Comparison of ENCODE assay signal across 8 mouse cellular contexts in genomic region chr14:52244690-52245042, GRCm38 (mm10). TPM values are rescaled to one million over a fixed set of nuclear protein-coding genes. Genes with fewer than 3 reads are reported as not detected.
DNase-seq lines count a peak whose midpoint lies in the region; ATAC-seq and TF ChIP-seq lines count a peak whose summit lies in the region.

No protein-coding gene starts in this region.

- peaks cover 5% of the 10 kb centered on the region for H3K79me2 ChIP-seq in heart, adult 2 months (replicated peaks; ENCODE audit: control insufficient read depth, insufficient read depth, low read length)

- H3K4me3 ChIP-seq in heart, adult 2 months: peak overlapping the region; percentile 59
- peak overlapping the region; percentile 38 for H3K4me3 ChIP-seq in thymus, adult 2 months (ENCODE audit: control insufficient read depth, insufficient read depth, low read length)
- peak overlapping the region; percentile 66 for H3K4me3 ChIP-seq in liver, embryonic 11.5 days (ENCODE audit: low read depth, low read length)
- H3K4me3 ChIP-seq in stomach, postnatal 0 days (ENCODE audit: low read depth, low read length): peak overlapping the region; percentile 80

- H3K9me3 ChIP-seq in liver, embryonic 11.5 days (ENCODE audit: control insufficient read depth, low read length): no peaks in the 10 kb centered on the region
- no peaks in the 10 kb centered on the region for H3K9me3 ChIP-seq in stomach, postnatal 0 days (ENCODE audit: control insufficient read depth, low read length)

- ATAC-seq in liver, embryonic 11.5 days (replicated peaks; ENCODE audit: low FRiP score): peak; percentile 70
- ATAC-seq in stomach, postnatal 0 days (ENCODE audit: low FRiP score, low TSS enrichment): no peak; the same call in 1 of the 2 replicates

- TF ChIP-seq POLR2A in heart, adult 2 months (IDR thresholded peaks at IDR 0.05; ENCODE audit: insufficient read depth, low read depth, low read length): no peak
- no peak for TF ChIP-seq POLR2A in thymus, adult 2 months (IDR thresholded peaks at IDR 0.05; ENCODE audit: control insufficient read depth, extremely low read depth, insufficient read depth, low read length, poor library complexity)

- H3K4me2 ChIP-seq in liver, embryonic 11.5 days: peak overlapping the region; percentile 95
- peak overlapping the region; percentile 90 for H3K4me2 ChIP-seq in stomach, postnatal 0 days (replicated peaks; ENCODE audit: low read depth)

- peak overlapping the region; percentile 58 for H3K9ac ChIP-seq in heart, adult 2 months (ENCODE audit: low read depth, low read length)
- H3K9ac ChIP-seq in liver, embryonic 11.5 days (ENCODE audit: low read depth, low read length): peak overlapping the region; percentile 73
- peak overlapping the region; percentile 76 for H3K9ac ChIP-seq in stomach, postnatal 0 days (ENCODE audit: low read length)

- TF ChIP-seq CTCF in heart, adult 2 months (IDR thresholded peaks at IDR 0.05): no peak
- no peak for TF ChIP-seq CTCF in thymus, adult 2 months (IDR thresholded peaks at IDR 0.05; ENCODE audit: borderline replicate concordance, control insufficient read depth, extremely low read depth, insufficient read depth, low read length, poor library complexity)
- TF ChIP-seq CTCF in stomach, postnatal 0 days (IDR thresholded peaks at IDR 0.05; ENCODE audit: low read depth): no peak

- intact Hi-C loops in heart, adult 2 months (cut with DNase I): loop anchor here (1.0 to 5.0 kb wide), 4 partner anchors 13 to 63 kb away; partner anchors contain the start of genes Chd8, Mettl3 and Supt16
- intact Hi-C loops in heart, postnatal 25 days (cut with DNase I): loop anchor here (1.0 kb wide), 1 partner anchor 13 kb away; the partner anchor contains the start of gene Chd8

- H3K36me3 ChIP-seq in heart, adult 2 months (ENCODE audit: control insufficient read depth, insufficient read depth, low read length): peaks cover 4% of the 10 kb centered on the region
- no peaks in the 10 kb centered on the region for H3K36me3 ChIP-seq in thymus, adult 2 months (ENCODE audit: control insufficient read depth, insufficient read depth, low read length)
- 0 out of 2 replicates have a peak, but pooled peaks cover under 1% of the 10 kb centered on the region for H3K36me3 ChIP-seq in liver, embryonic 11.5 days (ENCODE audit: control insufficient read depth, insufficient read depth, low read length)
- no peaks in the 10 kb centered on the region for H3K36me3 ChIP-seq in stomach, postnatal 0 days (ENCODE audit: control insufficient read depth, insufficient read depth, low read length)

- no peak for TF ChIP-seq EP300 in heart, adult 2 months (IDR thresholded peaks at IDR 0.05; ENCODE audit: insufficient read depth, low read depth, low read length)
- TF ChIP-seq EP300 in stomach, postnatal 0 days (optimal IDR thresholded peaks at IDR 0.05): no peak

- WGBS in heart, adult 2 months: 7% methylated on average over 7 of the region's 7 CpGs
- 26% methylated on average over 7 of the region's 7 CpGs for WGBS in thymus, adult 2 months
- 10% methylated on average over 7 of the region's 7 CpGs for WGBS in liver, embryonic 11.5 days
- WGBS in stomach, postnatal 0 days: 5% methylated on average over 7 of the region's 7 CpGs

- peak overlapping the region; percentile 66 for H3K27ac ChIP-seq in heart, adult 2 months
- H3K27ac ChIP-seq in thymus, adult 2 months (ENCODE audit: control insufficient read depth, insufficient read depth, low read length): peak overlapping the region; percentile 16; the same call in 1 of the 2 replicates
- H3K27ac ChIP-seq in liver, embryonic 11.5 days (ENCODE audit: low read depth, low read length): peak overlapping the region; percentile 76
- peak overlapping the region; percentile 93 for H3K27ac ChIP-seq in stomach, postnatal 0 days (replicated peaks)

- peaks cover 1% of the 10 kb centered on the region for H3K4me1 ChIP-seq in heart, adult 2 months (ENCODE audit: control insufficient read depth, insufficient read depth, low read length)
- peaks cover 6% of the 10 kb centered on the region for H3K4me1 ChIP-seq in thymus, adult 2 months (replicated peaks; ENCODE audit: control insufficient read depth, insufficient read depth, low read length)
- H3K4me1 ChIP-seq in liver, embryonic 11.5 days (replicated peaks; ENCODE audit: control insufficient read depth, insufficient read depth, low read length): peaks cover 18% of the 10 kb centered on the region
- 0 out of 2 replicates have a peak, but pooled peaks cover 3% of the 10 kb centered on the region for H3K4me1 ChIP-seq in stomach, postnatal 0 days (replicated peaks; ENCODE audit: control insufficient read depth, insufficient read depth)

- H3K27me3 ChIP-seq in heart, adult 2 months (ENCODE audit: control insufficient read depth, insufficient read depth, low read length): no peaks in the 10 kb centered on the region
- no peaks in the 10 kb centered on the region for H3K27me3 ChIP-seq in thymus, adult 2 months (ENCODE audit: control insufficient read depth, insufficient read depth, low read length)
- no peaks in the 10 kb centered on the region for H3K27me3 ChIP-seq in liver, embryonic 11.5 days (replicated peaks; ENCODE audit: control insufficient read depth, insufficient read depth, low read length)
- no peaks in the 10 kb centered on the region for H3K27me3 ChIP-seq in stomach, postnatal 0 days (ENCODE audit: control insufficient read depth, insufficient read depth, low read length)

- no peak for DNase-seq in heart, adult 2 months
- DNase-seq in heart, postnatal 25 days (ENCODE audit: low spot score): no peak
- DNase-seq in thymus, adult 2 months: no peak
- DNase-seq in thymus, postnatal 14 days: no peak
- DNase-seq in liver, embryonic 11.5 days (ENCODE audit: low spot score): no peak
- DNase-seq in stomach, postnatal 0 days (ENCODE audit: low spot score): no peak
- no peak for DNase-seq in frontal cortex, postnatal 36 days (ENCODE audit: low spot score in 2 of 2)
- DNase-seq in kidney, postnatal 14 days: no peak

RNA-seq across cellular contexts. Expression of gene Chd8, which starts 12.9 kb away (rescaled TPM):
- 10 to 100 TPM; 36.7 to 45.2 TPM for total RNA-seq in heart, adult 2 months (2021)
- 14.3 and 21.0 TPM in 2 replicates for polyA plus RNA-seq in heart, adult 2 months (2012; rRNA removed)
- 10 to 100 TPM; 34.6 to 44.8 TPM for total RNA-seq in heart, postnatal 25 days (2021)
- 66.6 and 70.2 TPM in 2 replicates for polyA plus RNA-seq in thymus, adult 2 months (2012; rRNA removed)
- polyA plus RNA-seq in liver, embryonic 11.5 days (2014; fragmentation: Nextera tagmentation; extraction: Ambion mirVana): 34.5 and 38.0 TPM in 2 replicates
- polyA plus RNA-seq in stomach, postnatal 0 days (2015; fragmentation: Nextera tagmentation; extraction: Ambion mirVana): 12.6 and 14.2 TPM in 2 replicates

RNA-seq across cellular contexts. Expression of gene Tox4, which starts 34.3 kb away (rescaled TPM):
- 10 to 100 TPM; 32.8 to 37.5 TPM for total RNA-seq in heart, adult 2 months (2021)
- 23.3 and 41.1 TPM in 2 replicates for polyA plus RNA-seq in heart, adult 2 months (2012; rRNA removed)
- 10 to 100 TPM; 33.0 to 37.6 TPM for total RNA-seq in heart, postnatal 25 days (2021)
- 73.5 and 96.7 TPM in 2 replicates for polyA plus RNA-seq in thymus, adult 2 months (2012; rRNA removed)
- polyA plus RNA-seq in liver, embryonic 11.5 days (2014; fragmentation: Nextera tagmentation; extraction: Ambion mirVana): 35.7 and 44.6 TPM in 2 replicates
- 21.5 and 22.9 TPM in 2 replicates for polyA plus RNA-seq in stomach, postnatal 0 days (2015; fragmentation: Nextera tagmentation; extraction: Ambion mirVana)

RNA-seq across cellular contexts. Expression of gene Rab2b, which starts 34.7 kb away (rescaled TPM):
- 1 to 10 TPM; 4.8 to 5.2 TPM for total RNA-seq in heart, adult 2 months (2021)
- 6.9 and 10.1 TPM in 2 replicates for polyA plus RNA-seq in heart, adult 2 months (2012; rRNA removed)
- total RNA-seq in heart, postnatal 25 days (2021): 1 to 10 TPM; 4.2 to 5.2 TPM
- polyA plus RNA-seq in thymus, adult 2 months (2012; rRNA removed): 12.8 and 15.3 TPM in 2 replicates
- 9.8 and 10.6 TPM in 2 replicates for polyA plus RNA-seq in liver, embryonic 11.5 days (2014; fragmentation: Nextera tagmentation; extraction: Ambion mirVana)
- polyA plus RNA-seq in stomach, postnatal 0 days (2015; fragmentation: Nextera tagmentation; extraction: Ambion mirVana): 6.9 and 7.3 TPM in 2 replicates

RNA-seq across cellular contexts. Expression of gene Supt16, which starts 47.5 kb away (rescaled TPM):
- total RNA-seq in heart, adult 2 months (2021): 10 to 100 TPM; 23.9 to 24.7 TPM
- polyA plus RNA-seq in heart, adult 2 months (2012; rRNA removed): 5.3 and 8.8 TPM in 2 replicates
- total RNA-seq in heart, postnatal 25 days (2021): 10 to 100 TPM; 22.1 to 23.3 TPM
- polyA plus RNA-seq in thymus, adult 2 months (2012; rRNA removed): 19.1 and 22.8 TPM in 2 replicates
- 52.1 and 58.6 TPM in 2 replicates for polyA plus RNA-seq in liver, embryonic 11.5 days (2014; fragmentation: Nextera tagmentation; extraction: Ambion mirVana)
- polyA plus RNA-seq in stomach, postnatal 0 days (2015; fragmentation: Nextera tagmentation; extraction: Ambion mirVana): 15.2 and 20.0 TPM in 2 replicates

Comparison
In these comparisons a context has a peak if more than half of its experiments do, and no peak if none do; other contexts are left out.
1. H3K27ac ChIP-seq: peak in every context shown above with its lines; median percentile 93 in stomach, postnatal 0 days; 76 in liver, embryonic 11.5 days; 66 in heart, adult 2 months; 16 in thymus, adult 2 months.